Mouse (Mus musculus): Measurements from ENCODE around the gene Trim41. TPM values are rescaled to one million over a fixed set of nuclear protein-coding genes. Genes with fewer than 3 reads are reported as not detected.
"Not testable (repeated sequence)": the region's sequence is repeated elsewhere in the genome, so short reads cannot be mapped to it uniquely, and the experiment has no call there.

Trim41 gene
- polyA plus RNA-seq, 1 experiment from 2014 or later, result 5.5 TPM

GRCm38 (mm10) chr11:48838181-48838797, 21.1 kb upstream of the Trim41 start:
- peak; percentile 26 for DNase-seq (ENCODE audit: low spot score)

DNA sequence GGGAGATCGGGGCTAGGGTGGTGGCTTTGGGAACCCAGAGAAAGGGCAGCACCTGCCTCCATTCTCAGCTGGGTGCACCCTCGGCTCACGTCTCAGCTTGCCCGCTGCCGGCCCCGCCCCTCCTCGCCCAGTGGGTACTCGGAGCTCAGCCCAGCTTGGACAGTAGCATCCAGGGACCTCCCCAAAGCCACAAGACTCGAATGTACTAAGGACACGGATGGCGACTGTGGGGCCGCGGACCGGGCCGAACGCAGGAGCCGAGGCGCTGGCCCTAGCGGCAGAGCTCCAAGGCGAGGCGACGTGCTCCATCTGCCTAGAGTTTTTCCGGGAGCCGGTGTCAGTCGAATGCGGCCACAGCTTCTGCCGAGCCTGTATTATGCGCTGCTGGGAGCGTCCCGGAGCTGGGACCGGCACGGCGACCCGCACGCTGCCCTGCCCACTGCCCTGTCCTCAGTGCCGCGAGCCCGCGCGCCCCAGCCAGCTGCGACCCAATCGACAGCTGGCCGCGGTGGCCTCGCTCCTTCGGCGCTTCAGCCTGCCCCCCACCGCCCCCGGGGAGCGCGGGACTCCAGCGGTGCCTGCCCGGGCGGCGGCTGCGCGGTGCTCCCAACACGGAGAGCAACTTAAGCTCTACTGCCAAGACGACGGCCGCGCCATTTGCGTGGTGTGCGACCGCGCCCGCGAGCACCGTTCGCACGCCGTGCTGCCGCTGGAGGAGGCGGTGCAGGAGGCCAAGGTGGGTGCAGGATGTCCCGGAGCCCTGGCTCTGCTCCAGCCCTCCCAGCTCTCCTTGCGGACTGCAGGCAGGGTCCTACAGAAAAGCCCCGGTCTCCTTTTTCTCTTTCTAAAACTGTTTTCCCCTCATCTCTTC, 20.4 kb upstream of the Trim41 start:
- DNase-seq (ENCODE audit: low spot score), result peak; percentile 49

DNA sequence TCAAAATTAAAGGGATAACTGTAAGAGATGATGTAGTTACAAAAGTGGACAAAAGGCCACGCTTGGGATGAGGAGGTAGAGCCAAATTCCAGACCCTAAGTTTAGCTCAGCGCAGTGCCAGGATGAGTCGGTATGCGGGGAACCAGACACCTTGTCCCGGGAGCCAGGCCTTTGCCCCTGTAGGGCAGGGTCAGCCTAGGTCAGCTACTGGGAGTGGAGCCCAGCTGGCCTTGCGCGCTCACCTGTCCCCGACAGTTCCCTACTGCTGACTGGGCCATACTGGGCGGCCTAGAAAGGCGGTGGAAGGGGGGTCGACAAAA, 19.8 kb upstream of the Trim41 start:
- no peak for DNase-seq (ENCODE audit: low spot score)

- no peak for DNase-seq (ENCODE audit: low spot score)
Measured at GRCm38 (mm10) chr11:48835923-48836322, 18.8 kb upstream of the Trim41 start.

- peak; percentile 93 for DNase-seq (ENCODE audit: low spot score)
Measured at GRCm38 (mm10) chr11:48833731-48834639, 16.8 kb upstream of the Trim41 start.

DNA sequence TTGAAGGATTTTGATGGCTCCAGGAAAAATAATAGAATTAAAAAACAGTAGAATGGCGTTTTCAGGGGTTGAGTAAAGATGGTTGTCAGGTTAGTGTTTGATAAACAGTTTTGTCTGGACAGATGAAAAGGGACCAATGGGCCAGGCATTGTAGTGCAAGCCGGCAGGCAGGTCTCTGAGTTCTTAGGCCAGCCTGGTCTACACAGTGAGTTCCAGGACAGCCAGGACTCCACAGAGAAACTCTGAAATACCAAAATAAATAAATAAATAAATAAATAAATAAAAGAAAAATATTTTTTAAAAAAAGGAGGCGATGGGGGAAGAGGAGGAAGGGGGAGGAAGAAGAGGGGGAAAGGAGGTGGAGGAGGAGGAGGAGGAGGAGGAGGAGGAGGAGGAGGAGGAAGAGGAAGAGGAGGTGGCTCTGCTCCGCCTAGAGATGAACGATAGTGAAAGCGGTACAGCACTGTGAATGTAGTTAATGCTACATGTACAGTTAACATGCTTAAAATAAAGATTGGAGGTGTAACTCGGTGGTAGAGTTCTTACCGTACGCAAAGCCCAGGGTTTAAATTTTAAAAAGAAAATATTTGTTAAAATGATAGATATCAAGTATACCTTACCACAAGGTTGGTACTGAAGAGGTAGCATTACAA, 16.1 kb upstream of the Trim41 start:
- no peak for DNase-seq (ENCODE audit: low spot score)

GRCm38 (mm10) chr11:48831273-48831672, 14.1 kb upstream of the Trim41 start:
- DNase-seq (ENCODE audit: low spot score), result no peak

GRCm38 (mm10) chr11:48830279-48830678, 13.1 kb upstream of the Trim41 start:
- DNase-seq (ENCODE audit: low spot score), result peak; percentile 33

- DNase-seq (ENCODE audit: low spot score), result no peak
Measured at GRCm38 (mm10) chr11:48827926-48828325, 10.8 kb upstream of the Trim41 start.

DNA sequence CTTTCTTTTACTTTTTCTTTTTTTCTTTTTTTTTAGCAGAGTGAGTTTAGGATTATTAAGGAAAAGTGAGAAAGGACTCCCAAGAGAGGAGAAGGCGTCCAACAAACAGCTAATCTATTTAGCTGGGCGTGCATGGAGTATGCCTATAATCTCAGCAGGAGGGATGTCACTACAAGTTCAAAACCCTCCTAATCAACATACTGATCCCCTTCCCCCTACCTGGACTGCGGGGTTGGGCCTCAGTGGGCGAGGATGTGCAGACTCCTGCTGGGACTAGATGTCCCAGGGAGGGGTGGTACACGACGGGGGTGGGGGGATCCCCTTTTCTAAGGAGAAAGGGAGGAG, 9.6 kb upstream of the Trim41 start:
- DNase-seq (ENCODE audit: low spot score), result no peak

- DNase-seq (ENCODE audit: low spot score), result not testable (repeated sequence)
Measured at GRCm38 (mm10) chr11:48825979-48826751, 9.0 kb upstream of the Trim41 start, which contains the start of the genes Trim7 and Gm12184. Trim7 (plus strand) TSS chr11:48826140. Gm12184 (minus strand) TSS chr11:48826655.

- no peak for DNase-seq (ENCODE audit: low spot score)
Measured at GRCm38 (mm10) chr11:48824311-48824830, 7.2 kb upstream of the Trim41 start.

DNA sequence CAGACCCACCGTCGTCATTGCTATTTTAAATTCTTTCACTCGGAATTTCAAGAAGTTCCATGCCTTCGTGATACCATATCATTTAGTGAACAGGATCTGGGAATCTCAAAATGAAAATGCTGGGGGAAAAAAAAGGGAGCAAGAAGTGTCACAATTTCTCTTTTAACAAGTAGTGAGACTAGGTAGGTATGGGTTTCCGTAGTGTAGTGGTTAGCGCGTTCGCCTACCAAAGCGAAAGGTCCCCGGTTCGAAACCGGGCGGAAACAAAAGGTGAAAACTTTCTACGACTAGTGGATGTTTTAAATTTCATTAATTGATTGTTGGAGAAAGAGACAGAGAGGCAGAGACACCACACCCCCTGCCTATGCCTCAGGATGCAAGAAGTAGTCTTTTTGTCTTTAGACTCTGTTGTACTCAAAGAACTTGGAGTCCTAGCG, 6.4 kb upstream of the Trim41 start:
- peak; percentile 90 for DNase-seq (ENCODE audit: low spot score)

DNA sequence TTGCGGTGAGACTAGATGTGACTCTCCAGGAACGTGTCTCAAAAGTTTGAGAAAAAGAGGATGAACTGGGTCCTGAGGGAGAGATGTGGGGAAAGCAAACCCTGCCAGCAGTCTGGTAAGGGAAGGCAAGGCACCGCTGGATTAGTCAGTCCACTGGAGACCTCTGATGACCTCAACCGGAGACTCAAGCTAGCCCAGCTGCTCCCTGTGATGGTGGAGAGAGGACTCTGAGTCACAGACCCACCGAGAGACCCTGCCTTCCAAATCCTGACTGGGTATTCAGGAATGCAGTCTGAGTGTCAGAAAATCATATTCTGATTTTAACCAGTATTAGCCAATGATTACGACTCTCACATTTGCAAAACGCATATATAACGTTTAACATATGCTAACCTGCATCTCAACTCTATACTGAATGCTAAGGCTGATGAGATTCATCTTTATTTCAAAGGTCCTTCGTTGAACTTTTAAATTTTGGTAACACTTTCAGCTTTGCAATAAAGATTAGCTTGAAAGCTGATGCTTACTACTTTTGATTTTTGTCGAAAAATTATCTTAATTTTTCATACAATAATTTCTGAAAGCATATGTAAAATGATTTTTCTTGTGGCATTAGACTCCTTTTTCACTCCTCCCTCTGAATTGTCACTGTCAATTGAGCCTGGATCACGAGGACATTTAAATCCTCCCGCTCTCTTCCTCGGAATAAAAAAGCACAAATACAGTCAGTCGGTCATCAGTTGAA, 5.8 kb upstream of the Trim41 start:
- DNase-seq (ENCODE audit: low spot score), result no peak

DNA sequence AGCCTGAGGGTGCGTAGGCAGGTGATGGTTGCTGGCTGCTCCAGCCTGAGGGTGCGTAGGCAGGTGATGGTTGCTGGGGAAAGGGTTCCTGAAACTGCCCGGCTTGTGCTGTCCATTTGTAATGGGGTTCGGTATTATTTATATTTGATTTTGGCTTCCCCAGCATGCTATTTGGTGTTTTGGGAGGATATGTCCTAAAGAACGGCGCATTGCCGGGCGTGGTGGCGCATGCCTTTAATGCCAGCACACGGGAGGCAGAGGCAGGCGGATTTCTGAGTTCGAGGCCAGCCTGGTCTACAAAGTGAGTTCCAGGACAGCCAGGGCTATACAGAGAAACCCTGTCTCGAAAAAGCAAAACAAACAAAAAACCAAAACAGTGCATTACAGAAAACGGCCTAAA, 4.1 kb upstream of the Trim41 start:
- DNase-seq (ENCODE audit: low spot score), result not testable (repeated sequence)

- DNase-seq (ENCODE audit: low spot score), result peak; percentile 34
Measured at GRCm38 (mm10) chr11:48820308-48820674, 3.1 kb upstream of the Trim41 start.

- DNase-seq (ENCODE audit: low spot score), result no peak
Measured at GRCm38 (mm10) chr11:48819614-48820307, 2.6 kb upstream of the Trim41 start.

DNA sequence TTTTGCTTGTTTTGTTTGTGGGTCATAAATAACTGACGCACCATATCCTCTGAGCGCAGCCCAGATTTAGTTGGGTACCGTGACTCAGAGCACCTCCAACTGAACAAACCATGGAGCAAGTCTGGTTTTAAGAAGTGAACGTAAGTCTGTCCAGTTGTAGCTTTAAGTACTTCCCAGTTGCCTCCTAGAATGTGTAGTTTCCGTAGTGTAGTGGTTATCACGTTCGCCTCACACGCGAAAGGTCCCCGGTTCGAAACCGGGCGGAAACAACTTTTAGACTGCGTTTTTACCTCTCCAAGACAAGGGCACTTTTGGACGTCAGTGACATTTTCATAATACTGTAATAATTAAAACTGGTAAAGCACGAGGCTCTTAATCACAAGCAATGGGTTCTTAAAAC, 1.2 kb upstream of the Trim41 start:
- DNase-seq (ENCODE audit: low spot score), result peak; percentile 97

GRCm38 (mm10) chr11:48817794-48818193, 641 bp upstream of the Trim41 start:
- no peak for DNase-seq (ENCODE audit: low spot score)

Data from thymus, postnatal 0 days (tissue).